Mouse (Mus musculus): ENCODE data around the gene Homer1. TPM values are rescaled to one million over a fixed set of nuclear protein-coding genes. Genes with fewer than 3 reads are reported as not detected.

Gene Homer1
- total and polyA plus RNA-seq, 2 experiments from 2014 or later: 9.7 to 64.4 TPM

GRCm38 (mm10) chr13:93387440-93387839 is 88.0 kb downstream of the Homer1 start:
- no peak overlapping the region for H3K4me3 ChIP-seq (ENCODE audit: low read depth, low read length)
- no peak overlapping the region for H3K9ac ChIP-seq (replicated peaks; ENCODE audit: low read length, poor library complexity, severe bottlenecking)
- H3K27ac ChIP-seq (ENCODE audit: low read depth, low read length): no peak overlapping the region
- ATAC-seq (ENCODE audit: low FRiP score) (no peak), DNase-seq (ENCODE audit: low spot score) (no peak)
- no peaks in the 10 kb centered on the region for H3K4me1 ChIP-seq (ENCODE audit: insufficient read depth, low read length)
- no peak overlapping the region for H3K4me2 ChIP-seq (ENCODE audit: low read depth, low read length, poor library complexity, severe bottlenecking)
- H3K9me3 ChIP-seq (ENCODE audit: low read length): no peaks in the 10 kb centered on the region
- no peak for TF ChIP-seq CTCF (IDR thresholded peaks at IDR 0.05)
- H3K27me3 ChIP-seq (ENCODE audit: insufficient read depth, low read length): no peaks in the 10 kb centered on the region
- WGBS: 73% methylated on average over 5 of the region's 5 CpGs
- peaks cover 3% of the 10 kb centered on the region; the same call in 1 of the 2 replicates for H3K36me3 ChIP-seq (ENCODE audit: insufficient read depth, low read length)

GRCm38 (mm10) chr13:93388594-93389241 is 89.3 kb downstream of the Homer1 start:
- ATAC-seq (ENCODE audit: low FRiP score): no peak
- Histone ChIP-seq H3K4me2 (ENCODE audit: low read depth, low read length, poor library complexity, severe bottlenecking) (no peak overlapping the region), H3K4me1 (ENCODE audit: insufficient read depth, low read length) (no peaks in the 10 kb centered on the region), H3K27ac (ENCODE audit: low read depth, low read length) (no peak overlapping the region), H3K9me3 (ENCODE audit: low read length) (no peaks in the 10 kb centered on the region), H3K9ac (replicated peaks; ENCODE audit: low read length, poor library complexity, severe bottlenecking) (no peak overlapping the region), H3K4me3 (ENCODE audit: low read depth, low read length) (no peak overlapping the region), H3K36me3 (ENCODE audit: insufficient read depth, low read length) (peaks cover 7% of the 10 kb centered on the region; the same call in 1 of the 2 replicates), H3K27me3 (ENCODE audit: insufficient read depth, low read length) (no peaks in the 10 kb centered on the region)
- WGBS: 68% methylated on average over 7 of the region's 7 CpGs
- no peak for DNase-seq (ENCODE audit: low spot score)
- TF ChIP-seq CTCF (IDR thresholded peaks at IDR 0.05): no peak

- Histone ChIP-seq H3K36me3 (ENCODE audit: insufficient read depth, low read length) (peaks cover 7% of the 10 kb centered on the region; the same call in 1 of the 2 replicates), H3K27me3 (ENCODE audit: insufficient read depth, low read length) (no peaks in the 10 kb centered on the region), H3K9ac (replicated peaks; ENCODE audit: low read length, poor library complexity, severe bottlenecking) (no peak overlapping the region), H3K4me2 (ENCODE audit: low read depth, low read length, poor library complexity, severe bottlenecking) (no peak overlapping the region), H3K9me3 (ENCODE audit: low read length) (no peaks in the 10 kb centered on the region), H3K27ac (ENCODE audit: low read depth, low read length) (no peak overlapping the region), H3K4me3 (ENCODE audit: low read depth, low read length) (no peak overlapping the region), H3K4me1 (ENCODE audit: insufficient read depth, low read length) (no peaks in the 10 kb centered on the region)
- no peak for ATAC-seq (ENCODE audit: low FRiP score)
- TF ChIP-seq CTCF (IDR thresholded peaks at IDR 0.05): no peak
- 48% methylated on average over 2 of the region's 2 CpGs for WGBS
- DNase-seq (ENCODE audit: low spot score): peak; percentile 9
Observed at GRCm38 (mm10) chr13:93389242-93389625, 89.8 kb downstream of the Homer1 start.

- Histone ChIP-seq H3K27ac (ENCODE audit: low read depth, low read length) (no peak overlapping the region), H3K36me3 (ENCODE audit: insufficient read depth, low read length) (peaks cover 2% of the 10 kb centered on the region; the same call in 1 of the 2 replicates), H3K9me3 (ENCODE audit: low read length) (no peaks in the 10 kb centered on the region), H3K4me3 (ENCODE audit: low read depth, low read length) (no peak overlapping the region), H3K9ac (replicated peaks; ENCODE audit: low read length, poor library complexity, severe bottlenecking) (no peak overlapping the region), H3K4me2 (ENCODE audit: low read depth, low read length, poor library complexity, severe bottlenecking) (no peak overlapping the region), H3K27me3 (ENCODE audit: insufficient read depth, low read length) (no peaks in the 10 kb centered on the region), H3K4me1 (ENCODE audit: insufficient read depth, low read length) (no peaks in the 10 kb centered on the region)
- DNase-seq (ENCODE audit: low spot score): no peak
- WGBS: 87% methylated on average over 5 of the region's 5 CpGs
- ATAC-seq (ENCODE audit: low FRiP score): no peak
- no peak for TF ChIP-seq CTCF (IDR thresholded peaks at IDR 0.05)
Observed at GRCm38 (mm10) chr13:93399710-93400216, 100.3 kb downstream of the Homer1 start.

GRCm38 (mm10) chr13:93401947-93402346 is 102.5 kb downstream of the Homer1 start:
- Histone ChIP-seq H3K27ac (ENCODE audit: low read depth, low read length) (no peak overlapping the region), H3K4me1 (ENCODE audit: insufficient read depth, low read length) (no peaks in the 10 kb centered on the region), H3K4me2 (ENCODE audit: low read depth, low read length, poor library complexity, severe bottlenecking) (no peak overlapping the region), H3K4me3 (ENCODE audit: low read depth, low read length) (no peak overlapping the region), H3K9ac (replicated peaks; ENCODE audit: low read length, poor library complexity, severe bottlenecking) (no peak overlapping the region), H3K27me3 (ENCODE audit: insufficient read depth, low read length) (no peaks in the 10 kb centered on the region), H3K36me3 (ENCODE audit: insufficient read depth, low read length) (peaks cover 7% of the 10 kb centered on the region; the same call in 1 of the 2 replicates), H3K9me3 (ENCODE audit: low read length) (no peaks in the 10 kb centered on the region)
- TF ChIP-seq CTCF (IDR thresholded peaks at IDR 0.05): no peak
- ATAC-seq (ENCODE audit: low FRiP score): no peak
- DNase-seq (ENCODE audit: low spot score): no peak
- 94% methylated on average over 7 of the region's 7 CpGs for WGBS

GRCm38 (mm10) chr13:93406855-93407254 is 107.4 kb downstream of the Homer1 start:
- WGBS: 89% methylated on average over 5 of the region's 5 CpGs

More at GRCm38 (mm10) chr13:93406855-93407254, 107.4 kb downstream of the Homer1 start:
- Histone ChIP-seq H3K4me2 (ENCODE audit: low read depth, low read length, poor library complexity, severe bottlenecking) (no peak overlapping the region), H3K4me1 (ENCODE audit: insufficient read depth, low read length) (no peaks in the 10 kb centered on the region), H3K4me3 (ENCODE audit: low read depth, low read length) (no peak overlapping the region), H3K9ac (replicated peaks; ENCODE audit: low read length, poor library complexity, severe bottlenecking) (no peak overlapping the region), H3K36me3 (ENCODE audit: insufficient read depth, low read length) (peaks cover 16% of the 10 kb centered on the region; the same call in 1 of the 2 replicates), H3K9me3 (ENCODE audit: low read length) (no peaks in the 10 kb centered on the region), H3K27ac (ENCODE audit: low read depth, low read length) (no peak overlapping the region), H3K27me3 (ENCODE audit: insufficient read depth, low read length) (no peaks in the 10 kb centered on the region)
- no peak for DNase-seq (ENCODE audit: low spot score)
- TF ChIP-seq CTCF (IDR thresholded peaks at IDR 0.05): no peak
- no peak for ATAC-seq (ENCODE audit: low FRiP score)
